Mouse (Mus musculus) heart, adult 2 months (tissue): ENCODE measurements around the gene Aanat. TPM values are rescaled to one million over a fixed set of nuclear protein-coding genes. Genes with fewer than 3 reads are reported as not detected.
A peak's percentile ranks its signal among the peaks of the same experiment; 100 is the strongest.

Experiments used
- DNase-seq, 2 experiments: peaks; one replicate each; pipeline ENCODE4 v3.0.0; 2021
- H3K27ac ChIP-seq: fragments of 200-600 bp; 2 replicates; pipeline ENCODE4 v1.8.1; 2022
- H3K27me3 ChIP-seq: fragments of 200-500 bp; 2 replicates; pipeline ENCODE4 v1.6.1; 2012; ENCODE audit warnings: mild to moderate bottlenecking, low read length, inconsistent platforms, mixed read lengths; ENCODE audit not compliant: control insufficient read depth, insufficient read depth
- H3K36me3 ChIP-seq: fragments of 200-500 bp; 2 replicates; pipeline ENCODE4 v1.6.1; 2012; ENCODE audit warnings: low read length, inconsistent platforms; ENCODE audit not compliant: control insufficient read depth, insufficient read depth
- H3K4me1 ChIP-seq: fragments of 200-500 bp; 2 replicates; pipeline ENCODE4 v1.6.1; 2011; ENCODE audit warnings: low read length; ENCODE audit not compliant: control insufficient read depth, insufficient read depth
- H3K4me3 ChIP-seq: fragments of 200-600 bp; 2 replicates; pipeline ENCODE4 v1.8.1; 2022
- H3K79me2 ChIP-seq: fragments of 200-500 bp; replicated peaks from 2 replicates; pipeline ENCODE4 v1.6.1; 2012; ENCODE audit warnings: mild to moderate bottlenecking, inconsistent platforms, low read length, moderate library complexity, mixed read lengths; ENCODE audit not compliant: control insufficient read depth, insufficient read depth
- H3K9ac ChIP-seq: fragments of 200-500 bp; 2 replicates; pipeline ENCODE4 v1.6.1; 2012; ENCODE audit warnings: low read depth, mild to moderate bottlenecking, control low read depth, inconsistent platforms, low read length, mixed read lengths
- CTCF ChIP-seq: fragments of 200-600 bp; IDR thresholded peaks from 2 replicates; pipeline ENCODE4 v1.8.1; 2022; ENCODE audit warnings: antibody characterized with exemption, mild to moderate bottlenecking, moderate library complexity
- EP300 ChIP-seq: fragments of 200-500 bp; IDR thresholded peaks from 2 replicates; pipeline ENCODE4 v1.6.1; 2011; ENCODE audit warnings: low read depth, low read length, control low read depth; ENCODE audit not compliant: insufficient read depth
- POLR2A ChIP-seq: fragments of 200-500 bp; IDR thresholded peaks from 2 replicates; pipeline ENCODE4 v1.6.1; 2011; ENCODE audit warnings: mild to moderate bottlenecking, low read depth, low read length, control low read depth; ENCODE audit not compliant: insufficient read depth
- WGBS: fragments of 180-500 bp; shearing (Covaris S2); methylation state at CpG from one replicate; pipeline ENCODE4 v1.1.7; 2018; 5-methylcytosine and 5-hydroxymethylcytosine counted together
- intact Hi-C: fragments of 180-260 bp; cut with DNase I; formaldehyde crosslinking; loops from one replicate; pipeline ENCODE4 v1.15.1; 2025
- polyA plus RNA-seq: library from polyadenylated mRNA; depleted of rRNA; stranded (reverse); fragments of >200 nt; gene quantifications from 2 replicates; pipeline ENCODE4 v1.2.3, GENCODE M21; 2012
- total RNA-seq, 2 experiments: library from RNA; stranded (reverse); gene quantifications; 2 replicates each; pipeline ENCODE4 v1.2.3; 2021

Aanat gene
- total and polyA plus RNA-seq, 3 experiments: not detected

GRCm38 (mm10) chr11:116620559-116621253 is 34.5 kb downstream of the Aanat start:
- intact Hi-C loops: no loop called here
- Histone ChIP-seq H3K27me3 (no peaks in the 10 kb centered on the region), H3K4me3 (peak overlapping the region; percentile 1), H3K36me3 (no peaks in the 10 kb centered on the region; the same call in 1 of the 2 replicates), H3K4me1 (peaks cover 61% of the 10 kb centered on the region), H3K79me2 (peaks cover 5% of the 10 kb centered on the region), H3K9ac (peak overlapping the region; percentile 3; the same call in 1 of the 2 replicates), H3K27ac (peak overlapping the region; percentile 96)
- DNase-seq: peak in 1 of 2 experiments; percentile 44
- 42% methylated on average over 10 of the region's 10 CpGs for WGBS
- TF ChIP-seq EP300 (no peak), POLR2A (no peak), CTCF (no peak)

- DNase-seq: peak; percentile 85 to 92
- Histone ChIP-seq H3K4me3 (peak overlapping the region; percentile 5), H3K27ac (peak overlapping the region; percentile 96), H3K4me1 (peaks cover 59% of the 10 kb centered on the region), H3K36me3 (no peaks in the 10 kb centered on the region; the same call in 1 of the 2 replicates), H3K9ac (no peak overlapping the region), H3K79me2 (peaks cover 5% of the 10 kb centered on the region), H3K27me3 (no peaks in the 10 kb centered on the region)
- 0% methylated on average over 6 of the region's 6 CpGs for WGBS
- TF ChIP-seq POLR2A (no peak), CTCF (no peak), EP300 (peak; percentile 95)
- intact Hi-C loops: no loop called here
Observed at GRCm38 (mm10) chr11:116621258-116621704, 35.0 kb downstream of the Aanat start.

GRCm38 (mm10) chr11:116623281-116624124 is 37.3 kb downstream of the Aanat start:
- H3K36me3 ChIP-seq: no peaks in the 10 kb centered on the region; the same call in 1 of the 2 replicates
- no peaks in the 10 kb centered on the region for H3K27me3 ChIP-seq
- TF ChIP-seq CTCF (peak; percentile 10; the same call in 1 of the 2 replicates), POLR2A (no peak), EP300 (no peak)
- H3K4me3 ChIP-seq: peak overlapping the region; percentile 93
- WGBS: 13% methylated on average over 40 of the region's 40 CpGs
- H3K79me2 ChIP-seq: peaks cover 5% of the 10 kb centered on the region
- H3K27ac ChIP-seq: peak overlapping the region; percentile 96
- DNase-seq: peak in 1 of 2 experiments; percentile 61
- peaks cover 43% of the 10 kb centered on the region for H3K4me1 ChIP-seq
- intact Hi-C loops: no loop called here
- peak overlapping the region; percentile 86 for H3K9ac ChIP-seq

- TF ChIP-seq CTCF (peak; percentile 18), EP300 (0 out of 2 replicates have a peak, but pooled peaks have one; percentile 21), POLR2A (peak; percentile 70)
- H3K27ac ChIP-seq: peak overlapping the region; percentile 96
- peaks cover 38% of the 10 kb centered on the region for H3K4me1 ChIP-seq
- WGBS: 17% methylated on average over 40 of the region's 42 CpGs
- intact Hi-C loops: no loop called here
- H3K36me3 ChIP-seq: no peaks in the 10 kb centered on the region; the same call in 1 of the 2 replicates
- H3K9ac ChIP-seq: peak overlapping the region; percentile 86
- DNase-seq: peak; percentile 90 to 92
- H3K4me3 ChIP-seq: peak overlapping the region; percentile 93
- H3K27me3 ChIP-seq: no peaks in the 10 kb centered on the region
- peaks cover 3% of the 10 kb centered on the region for H3K79me2 ChIP-seq
Observed at GRCm38 (mm10) chr11:116624131-116624832, 38.0 kb downstream of the Aanat start.

GRCm38 (mm10) chr11:116625081-116626000 is 39.1 kb downstream of the Aanat start:
- no peak overlapping the region for H3K9ac ChIP-seq
- intact Hi-C loops: loop anchor here (5.0 kb wide), 1 partner anchor 133 kb away; the partner anchor contains the start of gene Prpsap1
- TF ChIP-seq POLR2A (no peak), CTCF (peak; percentile 83)

More at GRCm38 (mm10) chr11:116625081-116626000, 39.1 kb downstream of the Aanat start:
- no peak overlapping the region for H3K4me3 ChIP-seq
- H3K27me3 ChIP-seq: no peaks in the 10 kb centered on the region
- no peak overlapping the region; the same call in 1 of the 2 replicates for H3K27ac ChIP-seq
- peaks cover 2% of the 10 kb centered on the region for H3K79me2 ChIP-seq
- DNase-seq: peak; percentile 45 to 66
- H3K36me3 ChIP-seq: no peaks in the 10 kb centered on the region; the same call in 1 of the 2 replicates
- H3K4me1 ChIP-seq: peaks cover 29% of the 10 kb centered on the region
- 68% methylated on average over 17 of the region's 17 CpGs for WGBS
